Mouse (Mus musculus): ENCODE results near the gene Mettl16. TPM values are rescaled to one million over a fixed set of nuclear protein-coding genes. Genes with fewer than 3 reads are reported as not detected.
A peak's percentile ranks its signal among the peaks of the same experiment; 100 is the strongest.

Gene Mettl16
- polyA plus RNA-seq (2016; fragmentation: Nextera tagmentation; extraction: Ambion mirVana) = 43.2 and 52.9 TPM in 2 replicates

DNA sequence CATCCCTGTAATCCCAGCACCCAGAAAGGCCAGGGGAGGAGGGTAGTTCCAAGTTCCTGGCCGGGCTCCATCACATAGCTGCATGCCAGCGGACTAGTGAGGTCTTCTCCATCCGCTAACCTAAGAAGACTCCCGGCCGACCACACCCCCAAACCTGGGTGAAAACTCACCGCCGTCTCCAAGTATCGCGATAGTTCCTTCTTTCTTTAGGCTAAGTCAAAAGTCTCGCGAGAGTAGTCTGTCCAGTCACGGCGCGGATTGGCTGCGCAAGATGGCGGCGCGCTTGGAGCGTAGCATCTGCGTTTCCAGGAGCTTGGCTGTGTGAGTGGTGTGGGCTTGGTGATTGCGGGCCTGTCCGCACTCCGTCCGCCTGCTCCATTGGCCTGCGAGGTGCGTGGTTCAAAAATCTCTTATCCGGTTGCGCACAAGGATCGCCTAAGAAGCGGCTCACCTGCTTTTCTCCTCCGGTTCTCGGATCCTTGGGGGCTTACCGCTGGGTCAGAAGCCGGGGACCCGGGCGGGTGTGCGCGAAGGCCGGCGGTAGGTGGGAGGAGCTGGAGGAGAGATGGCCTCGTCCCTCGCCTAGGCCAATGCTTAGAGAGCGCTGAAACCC is at the start of gene Mettl16:
TSS of gene Mettl16 (plus strand) at position 236 of the 613 bp plus-strand sequence.
- peaks cover 16% of the 10 kb centered on the region for H3K4me1 ChIP-seq
- H3K4me3 ChIP-seq = peak within 1 kb of the TSS; percentile 92
- under 1% methylated on average over 43 of the region's 43 CpGs for WGBS
- H3K27me3 ChIP-seq (ENCODE audit: insufficient read depth, poor library complexity, severe bottlenecking) = no peaks in the 10 kb centered on the region
- peak; percentile 98 for DNase-seq (ENCODE audit: low spot score)
- no peaks in the 10 kb centered on the region for H3K9me3 ChIP-seq
- peak within 1 kb of the TSS; percentile 96 for H3K27ac ChIP-seq
- H3K36me3 ChIP-seq = peaks cover 26% of the 10 kb centered on the region

DNA sequence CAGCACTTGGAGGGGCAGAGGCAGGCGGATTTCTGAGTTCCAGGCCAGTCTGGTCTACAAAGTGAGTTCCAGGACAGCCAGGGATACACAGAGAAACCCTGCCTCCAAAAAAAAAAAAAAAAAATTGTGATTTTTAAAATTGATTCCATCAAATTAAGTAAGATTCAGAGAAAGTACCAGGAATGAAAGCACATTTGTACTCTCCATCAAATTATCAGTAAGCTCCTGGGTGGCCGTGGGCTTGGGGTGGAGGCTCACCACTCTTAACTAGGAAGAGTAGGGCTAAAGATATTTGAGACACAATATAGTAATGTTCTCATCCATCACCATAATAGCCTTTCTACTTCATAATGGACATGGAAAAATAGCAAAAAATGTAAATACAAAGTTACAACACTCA is 49.5 kb upstream of the Mettl16 start:
- WGBS = 56% methylated on average over 2 of the region's 2 CpGs
- Histone ChIP-seq H3K9me3 (no peaks in the 10 kb centered on the region), H3K4me1 (peaks cover 31% of the 10 kb centered on the region), H3K27me3 (ENCODE audit: insufficient read depth, poor library complexity, severe bottlenecking) (no peaks in the 10 kb centered on the region), H3K27ac (no peak overlapping the region), H3K4me3 (0 out of 2 replicates have a peak overlapping the region, but pooled peaks have one; percentile 8), H3K36me3 (no peaks in the 10 kb centered on the region)
- no peak for DNase-seq (ENCODE audit: low spot score)

DNA sequence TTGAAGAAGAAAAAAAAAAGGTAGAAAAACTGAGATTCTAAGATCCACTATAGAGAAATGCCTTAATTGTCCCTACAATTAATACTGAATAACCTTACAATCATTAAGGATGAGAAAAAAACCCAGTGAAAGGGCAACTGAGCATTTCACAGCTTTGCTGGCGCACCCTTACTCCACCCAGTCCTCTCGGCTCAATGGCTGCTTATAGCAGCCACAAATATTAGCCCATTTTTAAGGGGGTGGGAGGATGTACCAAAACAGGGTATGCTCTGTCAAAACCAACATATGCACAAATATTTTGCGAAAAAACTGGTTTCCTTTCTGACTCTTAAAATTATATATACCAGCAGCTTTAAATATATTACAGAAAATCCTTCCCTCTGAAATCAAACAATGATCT is 48.7 kb upstream of the Mettl16 start:
- no peaks in the 10 kb centered on the region for H3K36me3 ChIP-seq
- H3K9me3 ChIP-seq = no peaks in the 10 kb centered on the region
- peak overlapping the region; percentile 86 for H3K4me3 ChIP-seq
- WGBS = 50% methylated on average over 3 of the region's 3 CpGs
- no peaks in the 10 kb centered on the region for H3K27me3 ChIP-seq (ENCODE audit: insufficient read depth, poor library complexity, severe bottlenecking)
- H3K27ac ChIP-seq = no peak overlapping the region
- H3K4me1 ChIP-seq = peaks cover 31% of the 10 kb centered on the region
- DNase-seq (ENCODE audit: low spot score) = no peak

GRCm38 (mm10) chr11:74723357-74724234 is 47.0 kb upstream of the Mettl16 start:
- Histone ChIP-seq H3K4me1 (peaks cover 31% of the 10 kb centered on the region), H3K27ac (peak overlapping the region; percentile 100), H3K27me3 (ENCODE audit: insufficient read depth, poor library complexity, severe bottlenecking) (no peaks in the 10 kb centered on the region), H3K4me3 (peak overlapping the region; percentile 86), H3K36me3 (no peaks in the 10 kb centered on the region), H3K9me3 (no peaks in the 10 kb centered on the region)
- peak; percentile 92 for DNase-seq (ENCODE audit: low spot score)
- 0% methylated on average over 59 of the region's 75 CpGs for WGBS

- Histone ChIP-seq H3K27me3 (ENCODE audit: insufficient read depth, poor library complexity, severe bottlenecking) (no peaks in the 10 kb centered on the region), H3K4me3 (peak within 1 kb of the TSS; percentile 86), H3K9me3 (no peaks in the 10 kb centered on the region), H3K27ac (peak within 1 kb of the TSS; percentile 100), H3K4me1 (peaks cover 31% of the 10 kb centered on the region), H3K36me3 (no peaks in the 10 kb centered on the region)
- peak; percentile 96 for DNase-seq (ENCODE audit: low spot score)
- WGBS = under 1% methylated on average over 56 of the region's 56 CpGs
Observed at GRCm38 (mm10) chr11:74724235-74724791, 46.3 kb upstream of the Mettl16 start, which contains the start of gene Pafah1b1. TSS of gene Pafah1b1 (minus strand) at chr11:74724670.

DNA sequence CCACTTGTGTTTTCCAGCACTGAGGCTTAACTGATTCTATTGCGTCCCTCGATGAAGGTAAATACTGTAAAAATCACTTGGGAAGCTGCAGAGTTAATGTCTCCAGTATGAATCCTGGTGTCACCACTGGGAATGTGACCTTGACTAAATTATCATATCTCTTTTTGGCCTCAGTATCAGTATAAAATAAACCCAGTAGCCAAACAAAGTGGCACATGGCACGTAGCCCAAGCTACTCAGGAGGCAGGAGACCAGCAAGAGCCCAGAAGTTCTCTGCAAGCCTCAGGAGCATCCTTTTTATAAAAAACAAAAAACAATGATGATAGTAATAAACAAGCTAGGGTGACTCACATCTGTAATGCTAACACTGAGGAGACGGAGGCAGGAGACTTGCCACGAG is 45.4 kb upstream of the Mettl16 start:
- WGBS = 57% methylated on average over 5 of the region's 5 CpGs
- peak overlapping the region; percentile 100 for H3K27ac ChIP-seq
- peak overlapping the region; percentile 86; the same call in 1 of the 2 replicates for H3K4me3 ChIP-seq
- peaks cover 25% of the 10 kb centered on the region for H3K4me1 ChIP-seq
- no peaks in the 10 kb centered on the region for H3K9me3 ChIP-seq
- no peaks in the 10 kb centered on the region for H3K36me3 ChIP-seq
- DNase-seq (ENCODE audit: low spot score) = no peak
- no peaks in the 10 kb centered on the region for H3K27me3 ChIP-seq (ENCODE audit: insufficient read depth, poor library complexity, severe bottlenecking)

GRCm38 (mm10) chr11:74734917-74735316 is 35.7 kb upstream of the Mettl16 start:
- H3K27ac ChIP-seq = no peak overlapping the region
- WGBS = 31% methylated on average over 7 of the region's 7 CpGs
- H3K36me3 ChIP-seq = no peaks in the 10 kb centered on the region
- no peaks in the 10 kb centered on the region for H3K27me3 ChIP-seq (ENCODE audit: insufficient read depth, poor library complexity, severe bottlenecking)
- DNase-seq (ENCODE audit: low spot score) = no peak
- no peaks in the 10 kb centered on the region for H3K9me3 ChIP-seq
- no peaks in the 10 kb centered on the region for H3K4me1 ChIP-seq
- H3K4me3 ChIP-seq = no peak overlapping the region

DNA sequence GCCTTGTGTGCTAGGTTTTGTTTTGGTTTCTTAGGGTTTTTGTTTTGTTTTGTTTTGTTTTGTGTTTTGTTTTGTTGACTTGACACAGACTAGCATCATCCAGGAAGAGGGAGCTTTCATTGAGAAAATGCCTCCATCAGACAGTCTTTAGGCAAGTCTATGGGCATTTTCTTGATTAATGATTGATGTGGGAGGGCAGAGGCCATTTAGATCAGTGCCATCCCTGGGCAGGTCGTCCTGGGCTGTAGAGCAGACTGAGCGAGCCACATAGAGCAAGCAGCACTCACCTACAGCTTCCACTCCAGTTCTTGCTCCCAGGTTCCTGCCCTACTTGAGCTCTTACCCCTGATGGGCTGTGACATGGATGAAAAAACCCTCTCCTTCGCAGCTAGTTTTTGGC is 32.8 kb upstream of the Mettl16 start:
- Histone ChIP-seq H3K4me1 (no peaks in the 10 kb centered on the region), H3K4me3 (no peak overlapping the region), H3K27me3 (ENCODE audit: insufficient read depth, poor library complexity, severe bottlenecking) (no peaks in the 10 kb centered on the region), H3K27ac (no peak overlapping the region), H3K9me3 (no peaks in the 10 kb centered on the region), H3K36me3 (no peaks in the 10 kb centered on the region)
- no peak for DNase-seq (ENCODE audit: low spot score)
- WGBS = 49% methylated on average over 3 of the region's 3 CpGs

GRCm38 (mm10) chr11:74748022-74748421 is 22.6 kb upstream of the Mettl16 start:
- peak; percentile 77 for DNase-seq (ENCODE audit: low spot score)
- Histone ChIP-seq H3K4me1 (peaks cover 28% of the 10 kb centered on the region), H3K4me3 (no peak overlapping the region), H3K27ac (peak overlapping the region; percentile 59), H3K9me3 (no peaks in the 10 kb centered on the region), H3K36me3 (no peaks in the 10 kb centered on the region), H3K27me3 (ENCODE audit: insufficient read depth, poor library complexity, severe bottlenecking) (no peaks in the 10 kb centered on the region)
- 20% methylated on average over 4 of the region's 4 CpGs for WGBS

DNA sequence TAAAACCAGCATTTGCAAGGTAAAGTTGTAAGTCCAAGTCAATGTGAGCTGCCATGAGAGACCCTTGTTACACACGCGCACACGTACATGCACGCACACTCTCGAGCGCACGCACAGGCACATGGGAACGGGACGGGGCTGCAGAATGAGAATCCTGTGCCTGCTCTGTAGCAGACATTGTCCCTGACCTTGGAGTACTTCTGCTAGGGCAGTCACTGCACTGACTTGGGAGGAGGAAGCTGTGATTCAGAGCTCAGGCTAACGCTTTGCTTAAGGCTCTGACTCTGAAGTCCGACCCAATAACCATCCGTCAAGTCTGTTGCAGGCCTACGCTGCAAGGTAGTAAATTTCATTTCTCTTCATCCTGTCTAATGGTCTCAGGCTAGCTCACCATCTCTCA is 21.4 kb upstream of the Mettl16 start:
- peak overlapping the region; percentile 59 for H3K27ac ChIP-seq

GRCm38 (mm10) chr11:74750662-74751351 is 19.8 kb upstream of the Mettl16 start:
- Histone ChIP-seq H3K4me1 (peaks cover 28% of the 10 kb centered on the region), H3K27ac (peak overlapping the region; percentile 17; the same call in 1 of the 2 replicates), H3K9me3 (no peaks in the 10 kb centered on the region), H3K36me3 (no peaks in the 10 kb centered on the region), H3K4me3 (no peak overlapping the region), H3K27me3 (ENCODE audit: insufficient read depth, poor library complexity, severe bottlenecking) (no peaks in the 10 kb centered on the region)
- 75% methylated on average over 7 of the region's 7 CpGs for WGBS
- DNase-seq (ENCODE audit: low spot score) = no peak

More for the DNA sequence above, 21.4 kb upstream of the Mettl16 start:
- H3K36me3 ChIP-seq = no peaks in the 10 kb centered on the region
- H3K27me3 ChIP-seq (ENCODE audit: insufficient read depth, poor library complexity, severe bottlenecking) = no peaks in the 10 kb centered on the region
- 87% methylated on average over 13 of the region's 13 CpGs for WGBS
- no peak overlapping the region for H3K4me3 ChIP-seq
- H3K4me1 ChIP-seq = peaks cover 28% of the 10 kb centered on the region
- no peak for DNase-seq (ENCODE audit: low spot score)
- no peaks in the 10 kb centered on the region for H3K9me3 ChIP-seq

- no peak overlapping the region for H3K4me3 ChIP-seq
- DNase-seq (ENCODE audit: low spot score) = no peak
- no peaks in the 10 kb centered on the region for H3K27me3 ChIP-seq (ENCODE audit: insufficient read depth, poor library complexity, severe bottlenecking)
- H3K27ac ChIP-seq = peak overlapping the region; percentile 17; the same call in 1 of the 2 replicates
- no peaks in the 10 kb centered on the region for H3K9me3 ChIP-seq
- 70% methylated on average over 9 of the region's 9 CpGs for WGBS
- no peaks in the 10 kb centered on the region for H3K36me3 ChIP-seq
- peaks cover 32% of the 10 kb centered on the region for H3K4me1 ChIP-seq
Observed at GRCm38 (mm10) chr11:74751352-74752066, 19.1 kb upstream of the Mettl16 start.
